Mouse (Mus musculus) limb, embryonic 10.5 days (tissue): ENCODE results near the gene Frk. TPM values are rescaled to one million over a fixed set of nuclear protein-coding genes. Genes with fewer than 3 reads are reported as not detected.

Experiments used
- polyA plus RNA-seq: library from polyadenylated mRNA; unstranded; fragments of >200 nt; fragmentation: Nextera tagmentation; extraction: Ambion mirVana; gene quantifications from 2 replicates; pipeline ENCODE4 v1.2.1, GENCODE M21; 2016

Gene Frk
- polyA plus RNA-seq, 1 experiment from 2014 or later = 3.4 TPM

Other genes starting within 250 kb of the Frk start
- gene Tspyl1, start 201.2 kb upstream of the Frk start, polyA plus RNA-seq = 57.7 and 69.3 TPM in 2 replicates
- gene Tspyl4, start 186.0 kb upstream of the Frk start, polyA plus RNA-seq = 14.9 and 22.9 TPM in 2 replicates
- gene Col10a1, start 93.4 kb upstream of the Frk start, polyA plus RNA-seq = 0.18 TPM in 1 of 2 replicates, not detected in the other
- gene Nt5dc1, start 64.8 kb upstream of the Frk start, polyA plus RNA-seq = 8.1 and 9.1 TPM in 2 replicates